Mouse (Mus musculus): ENCODE data around the gene Ell2.

Ell2 gene

DNA sequence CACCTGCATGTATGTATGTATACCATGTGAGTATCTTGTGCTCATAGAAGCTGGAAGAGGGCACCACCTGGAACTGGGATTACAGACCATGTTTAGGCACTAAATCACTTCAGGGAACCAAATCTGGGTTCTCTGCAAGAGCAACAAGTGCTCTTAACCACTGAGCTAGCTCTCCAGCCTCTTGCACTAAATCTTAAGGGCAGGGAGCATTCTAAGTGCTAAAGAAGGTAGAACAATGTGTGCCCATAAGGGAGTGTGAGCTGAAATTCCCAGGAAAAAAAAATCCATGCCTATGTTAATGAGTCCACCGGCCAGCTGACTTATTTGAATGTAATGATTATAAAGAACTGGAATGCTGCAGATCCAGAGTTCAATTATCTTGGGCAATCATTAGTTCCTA is 101.4 kb downstream of the Ell2 start:
- DNase-seq (ENCODE audit: low read depth, low spot score), result no peak

GRCm38 (mm10) chr13:75809957-75810356 is 103.4 kb downstream of the Ell2 start:
- no peak for DNase-seq (ENCODE audit: low read depth, low spot score)

- DNase-seq (ENCODE audit: low read depth, low spot score), result no peak
These were observed 110.6 kb downstream of the Ell2 start for GRCm38 (mm10) chr13:75817183-75817582.

- no peak for DNase-seq (ENCODE audit: low read depth, low spot score)
These were observed 111.9 kb downstream of the Ell2 start for GRCm38 (mm10) chr13:75818486-75818885.

- DNase-seq (ENCODE audit: low read depth, low spot score), result no peak
These were observed 112.6 kb downstream of the Ell2 start for GRCm38 (mm10) chr13:75818945-75819706.

- DNase-seq (ENCODE audit: low read depth, low spot score), result peak; percentile 10
These were observed 113.3 kb downstream of the Ell2 start for GRCm38 (mm10) chr13:75819898-75820297.

Measured in telencephalon, adult 2 months (tissue).